Mouse (Mus musculus): ENCODE results near the gene Col6a6.
"Not testable (repeated sequence)": the region's sequence is repeated elsewhere in the genome, so short reads cannot be mapped to it uniquely, and the experiment has no call there.

Col6a6 gene

DNA sequence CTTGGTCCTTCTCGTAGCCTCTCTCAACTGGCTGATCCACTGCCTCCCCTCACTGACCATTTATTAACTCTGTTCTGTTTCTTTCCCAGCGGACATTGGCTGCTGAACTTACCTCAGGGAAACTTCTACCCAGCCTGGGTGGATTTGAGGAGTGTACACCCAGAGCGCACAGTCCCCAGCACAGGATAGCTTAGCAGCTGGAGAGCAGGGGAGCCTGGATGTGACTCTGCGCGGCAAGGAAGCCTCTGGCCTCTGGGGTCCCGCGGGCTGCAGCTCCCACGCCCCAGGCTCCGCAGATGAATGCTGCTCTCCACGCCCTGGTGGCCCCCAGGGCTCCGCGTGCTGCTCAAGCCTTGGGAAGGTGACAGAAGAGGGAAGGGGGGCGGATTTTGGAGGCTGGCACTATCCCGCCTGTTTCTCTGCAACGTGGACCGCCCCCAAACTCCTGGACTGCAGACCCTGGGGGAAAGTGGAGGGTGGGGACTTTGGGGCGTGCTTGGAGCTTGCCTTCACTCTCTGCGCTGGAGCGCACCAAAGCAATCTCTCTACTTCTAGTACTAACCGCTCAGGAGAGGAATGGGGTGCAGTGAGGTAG is at the start of gene Col6a6:
TSS of gene Col6a6 (minus strand) at position 370 of the 595 bp plus-strand sequence.
- DNase-seq, result no peak

- no peak for DNase-seq
Observed at GRCm38 (mm10) chr9:105876124-105876523, 48.2 kb upstream of the Col6a6 start.

DNA sequence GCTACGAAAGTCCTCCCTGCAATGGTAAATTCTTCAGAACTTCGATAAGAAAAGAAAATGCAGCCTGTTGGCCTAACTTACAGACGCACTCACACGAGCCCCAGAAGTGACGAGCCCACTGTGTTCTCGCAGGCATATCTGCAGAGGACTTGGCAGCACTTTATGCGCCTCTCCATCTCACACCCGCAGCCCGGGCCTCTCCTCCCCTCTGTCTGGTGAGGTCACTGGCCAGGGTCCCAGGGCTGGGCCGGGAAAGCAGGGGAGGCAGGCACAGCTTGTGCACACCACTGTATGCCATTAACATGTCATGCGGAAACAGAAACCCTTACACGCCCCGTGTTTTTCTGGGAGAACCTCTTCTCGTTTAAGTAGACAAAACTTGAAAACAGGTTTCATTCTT is 43.7 kb upstream of the Col6a6 start:
- DNase-seq, result no peak

DNA sequence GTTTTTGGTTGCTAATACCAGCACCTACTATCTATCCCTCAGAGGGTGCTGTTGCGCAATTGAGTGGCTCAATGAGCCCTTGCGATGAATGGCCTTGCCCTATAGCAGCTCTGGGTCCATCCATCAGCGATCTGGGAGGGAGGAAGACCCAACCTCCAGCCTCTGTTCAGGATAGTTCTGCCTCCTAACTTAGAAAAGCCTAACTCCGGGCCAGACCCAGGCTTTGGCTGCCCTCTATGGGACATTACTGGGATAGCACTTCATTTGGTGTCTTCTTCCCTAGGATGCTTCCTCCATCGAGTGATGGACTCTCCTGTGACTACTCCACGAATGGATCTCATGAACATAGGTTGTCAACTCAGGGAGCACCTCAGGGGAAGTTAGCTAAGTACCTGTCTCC is 29.8 kb upstream of the Col6a6 start:
- peak; percentile 51 for DNase-seq

- no peak for DNase-seq
Observed at GRCm38 (mm10) chr9:105852778-105853065, 24.8 kb upstream of the Col6a6 start.

DNA sequence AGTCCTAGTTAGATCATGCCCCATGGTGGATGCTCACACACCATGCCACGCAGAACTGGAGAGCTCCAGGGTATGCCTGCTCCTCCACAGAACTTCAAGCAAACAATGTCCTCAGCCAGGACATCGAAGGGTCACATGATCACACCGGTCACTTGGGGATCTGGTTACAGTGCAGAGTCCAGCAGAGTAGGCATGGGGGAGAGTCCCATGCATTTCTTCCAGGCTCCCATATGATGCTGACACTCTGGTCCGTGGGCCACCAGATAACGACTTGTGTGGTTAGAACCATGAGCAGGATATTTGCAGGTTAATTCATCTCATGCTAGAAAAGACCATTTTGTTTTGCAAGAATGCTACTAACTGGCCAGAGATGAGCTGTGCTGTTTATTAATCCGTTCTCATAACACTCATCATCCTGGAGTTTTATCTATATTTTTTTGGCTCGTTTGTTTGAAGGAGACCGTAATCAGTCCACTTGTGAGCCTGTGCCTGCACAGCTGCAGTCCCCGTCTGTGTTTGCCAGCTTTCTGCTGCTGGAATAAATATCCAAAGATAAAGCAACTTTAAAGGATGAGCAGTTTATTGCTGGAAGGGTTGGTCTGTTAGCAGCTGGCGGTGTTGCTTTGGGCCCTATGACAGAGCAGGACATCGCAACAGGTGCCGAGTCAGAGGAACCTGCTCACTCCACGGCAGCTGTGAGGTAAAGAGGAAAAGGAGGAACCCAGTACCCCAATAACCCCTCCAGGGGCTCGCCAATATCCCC is 24.2 kb upstream of the Col6a6 start:
- no peak for DNase-seq

DNA sequence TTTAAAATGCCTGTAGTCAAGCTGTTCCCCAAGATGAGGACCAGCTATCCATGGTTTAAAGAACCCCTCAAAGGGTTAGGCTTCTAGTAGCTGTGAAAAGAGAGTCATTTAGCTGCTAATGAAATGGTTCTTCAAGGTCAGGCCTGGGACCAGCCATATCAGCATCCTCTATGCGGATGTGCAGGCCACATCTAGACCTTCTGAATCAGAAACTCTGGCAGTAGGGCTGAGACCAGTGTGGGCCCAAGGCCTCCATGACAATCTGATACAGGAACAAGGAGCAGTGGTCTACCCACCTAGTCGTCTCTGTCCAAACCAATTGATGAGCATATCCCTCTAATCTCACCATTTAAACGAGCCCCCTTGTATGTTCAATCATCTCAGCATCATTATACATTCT is 23.1 kb upstream of the Col6a6 start:
- no peak for DNase-seq

DNA sequence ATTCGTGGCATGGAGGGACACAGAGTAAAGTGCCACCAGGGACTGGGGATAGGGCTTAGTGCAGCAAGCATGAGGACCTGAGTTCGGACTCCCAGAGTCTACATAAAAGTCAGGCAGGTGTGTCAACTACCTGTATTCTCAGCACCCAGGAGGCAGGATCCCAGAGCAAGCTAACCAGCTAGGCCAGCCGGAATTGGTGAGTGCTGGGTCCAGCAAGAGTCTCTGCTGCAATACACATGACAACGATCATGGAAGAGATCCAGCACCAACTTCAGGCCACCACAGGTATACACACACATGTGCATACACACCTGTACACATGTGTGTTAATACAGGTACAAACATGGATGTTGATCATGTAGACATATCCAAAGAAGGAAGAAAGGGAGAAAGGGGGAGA is 20.4 kb upstream of the Col6a6 start:
- no peak for DNase-seq

- no peak for DNase-seq
Observed at GRCm38 (mm10) chr9:105847261-105847660, 19.3 kb upstream of the Col6a6 start.

DNA sequence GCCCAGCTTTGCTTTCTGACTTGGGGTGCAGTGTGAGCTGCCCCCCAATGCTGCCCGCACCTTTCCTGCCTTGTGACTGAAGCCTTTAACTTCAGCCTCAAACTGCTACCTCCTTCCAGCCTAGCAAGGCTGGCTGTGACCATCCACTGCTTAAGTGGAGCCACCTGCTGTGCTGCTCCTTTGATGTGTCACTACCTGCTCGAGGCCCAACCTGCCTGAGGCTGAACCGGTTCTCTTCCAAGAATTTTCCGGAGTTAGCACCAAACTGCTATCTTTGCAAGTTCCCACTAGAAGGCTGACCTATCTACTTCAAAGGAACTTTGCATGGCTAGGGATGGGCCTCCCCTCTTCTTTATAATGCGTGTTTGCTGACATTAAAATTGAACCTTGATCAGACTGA is 13.4 kb upstream of the Col6a6 start:
- not testable (repeated sequence) for DNase-seq

DNA sequence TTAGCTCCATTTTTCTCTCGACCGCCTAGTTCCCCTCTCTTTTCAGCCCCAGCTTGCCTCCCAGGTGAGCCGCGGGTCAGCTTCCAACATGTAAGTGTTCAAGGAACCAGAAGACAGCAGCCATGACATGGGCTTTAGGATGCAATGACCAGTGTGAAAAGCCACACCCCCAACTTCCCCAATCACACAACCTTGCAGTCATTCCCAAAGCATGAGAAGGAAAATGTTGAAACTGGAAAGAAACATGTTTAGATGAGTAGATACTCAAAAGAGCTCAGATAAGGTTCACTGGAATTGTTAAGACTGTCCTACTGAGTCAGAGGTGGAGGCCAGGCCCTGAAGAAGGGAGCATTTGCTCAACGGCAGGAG is 11.2 kb upstream of the Col6a6 start:
- no peak for DNase-seq

DNA sequence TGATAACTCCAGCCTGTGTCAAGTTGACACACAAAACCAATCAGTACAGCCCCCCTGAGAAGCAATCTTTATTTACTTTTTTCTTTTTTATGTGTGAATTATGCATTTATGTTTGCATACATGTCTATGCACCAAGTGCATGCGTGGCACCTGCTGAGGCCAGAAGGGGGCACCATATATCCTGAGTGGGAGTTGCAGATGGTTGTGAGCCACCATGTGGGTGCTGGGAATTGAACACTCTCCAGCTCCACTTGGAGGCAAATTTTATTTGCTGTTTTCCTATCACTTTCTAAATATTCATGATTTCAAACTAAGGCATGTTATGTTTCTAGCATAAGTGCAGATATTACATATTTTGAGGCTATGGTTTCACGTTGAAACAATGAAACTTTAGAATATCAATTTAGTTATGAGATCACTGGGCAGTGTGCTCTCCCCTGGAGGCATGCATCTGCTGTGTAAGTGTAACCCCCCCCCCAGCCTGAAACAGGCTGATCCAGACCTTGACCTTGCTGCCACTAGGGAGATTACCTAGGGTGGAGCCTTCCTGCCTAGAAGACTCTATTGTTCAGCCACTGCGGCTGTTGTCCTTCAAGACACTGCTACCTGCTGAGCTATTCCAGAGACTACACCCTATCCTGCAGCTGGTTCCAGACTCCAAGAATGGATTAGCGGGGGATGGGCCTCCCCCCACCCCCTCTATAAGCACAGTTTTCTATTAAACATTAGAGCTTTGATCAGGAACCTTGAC is 10.6 kb upstream of the Col6a6 start:
- DNase-seq, result peak; percentile 12

DNA sequence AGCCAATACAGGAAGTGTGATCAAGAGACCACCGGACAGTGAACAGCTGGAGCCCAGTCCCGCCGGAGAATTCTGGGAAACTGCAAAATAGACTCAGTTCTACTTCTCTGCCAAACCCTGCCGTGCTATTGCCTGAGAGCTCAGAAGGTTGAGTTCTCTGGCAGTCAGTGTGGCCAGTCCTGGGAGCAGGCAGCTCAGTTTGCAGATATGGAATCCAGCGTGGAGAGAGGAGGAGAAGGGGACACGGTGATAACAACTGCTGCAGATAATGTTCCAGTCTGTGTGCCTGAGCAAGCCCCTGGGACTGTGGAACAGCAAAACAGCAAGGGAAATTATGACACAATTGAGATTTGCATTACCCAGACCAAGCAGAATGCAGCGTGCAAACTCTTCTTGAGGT is 7.6 kb upstream of the Col6a6 start:
- DNase-seq, result no peak

GRCm38 (mm10) chr9:105834799-105835198 is 6.8 kb upstream of the Col6a6 start:
- no peak for DNase-seq

DNA sequence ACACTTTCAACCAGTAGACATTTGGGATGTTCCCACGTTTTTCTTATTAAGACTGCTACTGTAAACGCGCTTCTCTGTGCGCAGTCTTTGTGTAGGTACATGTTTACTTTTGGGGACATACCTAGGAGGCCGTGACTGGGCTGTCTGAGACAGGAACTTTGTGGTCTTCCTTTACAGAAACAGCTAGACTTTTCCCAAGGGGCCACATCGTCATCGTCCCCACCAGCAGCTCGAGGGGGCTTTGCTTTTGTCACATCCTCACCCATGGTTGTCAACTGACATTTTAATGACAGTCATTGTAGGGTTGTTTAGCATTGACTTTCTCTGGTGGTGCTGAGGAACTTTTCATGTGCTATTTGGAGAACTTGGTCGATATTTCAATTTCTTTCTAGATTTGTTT is 3.3 kb upstream of the Col6a6 start:
- no peak for DNase-seq

- DNase-seq, result no peak
Observed at GRCm38 (mm10) chr9:105827076-105827647, 798 bp downstream of the Col6a6 start.

- DNase-seq, result no peak
Observed at GRCm38 (mm10) chr9:105820711-105821110, 7.2 kb downstream of the Col6a6 start.

DNA sequence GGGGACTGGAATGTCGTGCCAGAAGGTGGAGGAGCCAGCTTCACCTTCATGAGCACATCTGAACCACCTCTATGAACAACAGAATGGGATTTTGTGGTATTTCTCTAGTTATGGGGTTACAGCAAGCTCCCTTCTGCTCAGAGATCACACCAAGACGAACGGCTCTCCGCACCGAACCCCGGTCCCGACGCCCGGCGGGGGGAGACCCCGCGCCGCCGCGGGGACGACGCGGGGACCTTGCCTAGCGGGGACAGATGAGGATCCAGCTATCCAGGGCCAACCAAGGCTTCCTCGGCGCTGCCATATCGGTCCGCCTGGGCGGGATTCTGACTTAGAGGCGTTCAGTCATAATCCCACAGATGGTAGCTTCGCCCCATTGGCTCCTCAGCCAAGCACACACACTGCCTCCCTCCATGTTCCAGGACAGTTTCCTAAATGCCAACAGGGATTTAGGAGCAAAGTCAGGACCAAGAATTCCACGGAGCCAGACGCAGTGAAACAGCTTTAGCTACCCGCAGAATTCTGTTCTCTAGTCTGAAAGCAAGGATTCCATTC is 8.7 kb downstream of the Col6a6 start:
- no peak for DNase-seq

- no peak for DNase-seq
Observed at GRCm38 (mm10) chr9:105814436-105814835, 13.5 kb downstream of the Col6a6 start.

- no peak for DNase-seq
Observed at GRCm38 (mm10) chr9:105811458-105811857, 16.5 kb downstream of the Col6a6 start.

- no peak for DNase-seq
Observed at GRCm38 (mm10) chr9:105808920-105809505, 18.9 kb downstream of the Col6a6 start.

- peak; percentile 10 for DNase-seq
Observed at GRCm38 (mm10) chr9:105803416-105803815, 24.5 kb downstream of the Col6a6 start.

- no peak for DNase-seq
Observed at GRCm38 (mm10) chr9:105801463-105801862, 26.5 kb downstream of the Col6a6 start.
